ENCODE assay signal across 8 mouse cellular contexts in the genomic region with DNA sequence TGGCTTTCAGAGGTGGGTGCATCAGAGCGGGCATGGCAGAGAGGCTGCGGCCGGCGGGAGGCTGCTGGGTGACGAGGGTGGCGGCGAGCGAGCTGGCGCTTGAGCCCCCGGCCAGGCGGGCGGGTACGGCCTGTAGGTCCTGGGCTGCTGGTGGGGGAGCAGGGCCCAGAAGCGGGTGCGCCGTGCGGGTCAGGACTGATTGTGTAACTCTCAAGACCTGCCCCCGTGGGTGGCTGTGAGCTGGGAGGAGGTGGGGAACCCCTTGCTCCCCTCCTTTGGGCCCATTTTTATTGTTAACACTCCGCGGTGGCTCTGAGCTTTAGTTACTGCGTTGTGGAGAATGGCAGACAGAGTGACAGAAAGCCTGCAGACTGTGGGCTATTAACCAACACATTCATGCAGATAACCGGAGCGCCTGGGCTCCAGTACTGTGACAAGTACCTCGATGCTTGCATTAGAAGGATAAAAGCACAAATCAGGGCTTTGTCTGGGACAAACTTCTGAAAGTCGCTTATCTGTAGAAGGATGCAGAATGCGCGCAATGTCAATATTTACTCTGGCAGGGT. TPM values are rescaled to one million over a fixed set of nuclear protein-coding genes. Genes with fewer than 3 reads are reported as not detected.
DNase-seq lines count a peak whose midpoint lies in the region; ATAC-seq and TF ChIP-seq lines count a peak whose summit lies in the region.

No protein-coding gene starts in this region.

- TF ChIP-seq CTCF in layer of hippocampus, adult 2 months (conservative IDR thresholded peaks at IDR 0.05) = no peak

- H3K4me2 ChIP-seq in embryonic facial prominence, embryonic 13.5 days = peak overlapping the region; percentile 82
- H3K4me2 ChIP-seq in intestine, embryonic 16.5 days (ENCODE audit: low read depth, low read length) = peak overlapping the region; percentile 63
- H3K4me2 ChIP-seq in neural tube, embryonic 14.5 days (ENCODE audit: low read depth, low read length) = peak overlapping the region; percentile 85

- WGBS in embryonic facial prominence, embryonic 13.5 days = 2% methylated on average over 27 of the region's 27 CpGs
- WGBS in intestine, embryonic 16.5 days = under 1% methylated on average over 27 of the region's 27 CpGs
- 2% methylated on average over 25 of the region's 27 CpGs for WGBS in neural tube, embryonic 14.5 days

- ATAC-seq in embryonic facial prominence, embryonic 13.5 days (ENCODE audit: insufficient number of reproducible peaks, insufficient read depth, low FRiP score, low TSS enrichment, low read depth) = peak; percentile 81
- peak; percentile 90 for ATAC-seq in intestine, embryonic 16.5 days
- ATAC-seq in neural tube, embryonic 14.5 days (ENCODE audit: low read depth) = no peak

- H3K4me1 ChIP-seq in embryonic facial prominence, embryonic 13.5 days = peaks cover 8% of the 10 kb centered on the region
- H3K4me1 ChIP-seq in intestine, embryonic 16.5 days (ENCODE audit: control insufficient read depth, insufficient read depth, low read length) = peaks cover 6% of the 10 kb centered on the region
- H3K4me1 ChIP-seq in neural tube, embryonic 14.5 days (ENCODE audit: control insufficient read depth, insufficient read depth, low read length) = peaks cover 5% of the 10 kb centered on the region; the same call in 1 of the 2 replicates

- DNase-seq in layer of hippocampus, adult 2 months (ENCODE audit: low spot score in 2 of 2) = no peak
- DNase-seq in layer of hippocampus, postnatal 10 days (ENCODE audit: low spot score in 2 of 2) = no peak
- DNase-seq in spleen, adult 12 weeks (ENCODE audit: low spot score) = no peak
- DNase-seq in layer of hippocampus, adult 9-10 months (ENCODE audit: low spot score) = no peak
- no peak for DNase-seq in thymus, postnatal 25 days

- H3K36me3 ChIP-seq in embryonic facial prominence, embryonic 13.5 days = peaks cover 3% of the 10 kb centered on the region
- no peaks in the 10 kb centered on the region for H3K36me3 ChIP-seq in intestine, embryonic 16.5 days (ENCODE audit: control insufficient read depth, insufficient read depth, low read length)
- H3K36me3 ChIP-seq in neural tube, embryonic 14.5 days (ENCODE audit: control insufficient read depth, insufficient read depth, low read length) = no peaks in the 10 kb centered on the region

- H3K27ac ChIP-seq in layer of hippocampus, adult 2 months = no peak overlapping the region
- H3K27ac ChIP-seq in embryonic facial prominence, embryonic 13.5 days = peak overlapping the region; percentile 85; the same call in 1 of the 2 replicates
- no peak overlapping the region; the same call in 1 of the 2 replicates for H3K27ac ChIP-seq in intestine, embryonic 16.5 days (ENCODE audit: low read length)
- H3K27ac ChIP-seq in neural tube, embryonic 14.5 days (ENCODE audit: low read depth, low read length) = no peak overlapping the region

- peak overlapping the region; percentile 86 for H3K9ac ChIP-seq in embryonic facial prominence, embryonic 13.5 days
- peak overlapping the region; percentile 87 for H3K9ac ChIP-seq in intestine, embryonic 16.5 days (ENCODE audit: low read depth, low read length)
- H3K9ac ChIP-seq in neural tube, embryonic 14.5 days (replicated peaks; ENCODE audit: low read depth, low read length) = peak overlapping the region; percentile 84

- no peaks in the 10 kb centered on the region for H3K9me3 ChIP-seq in embryonic facial prominence, embryonic 13.5 days
- H3K9me3 ChIP-seq in intestine, embryonic 16.5 days (ENCODE audit: control insufficient read depth, low read length) = no peaks in the 10 kb centered on the region
- no peaks in the 10 kb centered on the region for H3K9me3 ChIP-seq in neural tube, embryonic 14.5 days (ENCODE audit: control insufficient read depth, low read length)

- no peaks in the 10 kb centered on the region for H3K27me3 ChIP-seq in embryonic facial prominence, embryonic 13.5 days
- no peaks in the 10 kb centered on the region for H3K27me3 ChIP-seq in intestine, embryonic 16.5 days (replicated peaks; ENCODE audit: control insufficient read depth, insufficient read depth, low read length)
- H3K27me3 ChIP-seq in neural tube, embryonic 14.5 days (ENCODE audit: control insufficient read depth, insufficient read depth, low read length) = no peaks in the 10 kb centered on the region

- peak overlapping the region; percentile 68 for H3K4me3 ChIP-seq in layer of hippocampus, adult 2 months
- H3K4me3 ChIP-seq in embryonic facial prominence, embryonic 13.5 days = peak overlapping the region; percentile 89
- peak overlapping the region; percentile 95 for H3K4me3 ChIP-seq in intestine, embryonic 16.5 days (ENCODE audit: low read length)
- H3K4me3 ChIP-seq in neural tube, embryonic 14.5 days (ENCODE audit: low read depth, low read length) = peak overlapping the region; percentile 48

RNA-seq across cellular contexts. Expression of a gene that starts 0.3 kb away (rescaled TPM):
- under 1 TPM; 0.81 to 0.84 TPM for total RNA-seq in layer of hippocampus, adult 2 months (2021)
- total RNA-seq in layer of hippocampus, postnatal 10 days (2021) = 1 to 10 TPM; 1.8 to 3.0 TPM
- polyA plus RNA-seq in embryonic facial prominence, embryonic 13.5 days (2015; fragmentation: Nextera tagmentation; extraction: Ambion mirVana) = 30.5 and 31.5 TPM in 2 replicates
- 19.3 and 20.9 TPM in 2 replicates for polyA plus RNA-seq in intestine, embryonic 16.5 days (2015; fragmentation: Nextera tagmentation; extraction: Ambion mirVana)
- 1.9 and 3.2 TPM in 2 replicates for polyA plus RNA-seq in neural tube, embryonic 14.5 days (2014; fragmentation: Nextera tagmentation; extraction: Ambion mirVana)

RNA-seq across cellular contexts. Expression of a gene that starts 28.8 kb away (rescaled TPM):
- 10 to 100 TPM; 55.3 to 71.4 TPM for total RNA-seq in layer of hippocampus, adult 2 months (2021)
- 10 to 100 TPM; 87.5 to 93.3 TPM for total RNA-seq in layer of hippocampus, postnatal 10 days (2021)
- polyA plus RNA-seq in embryonic facial prominence, embryonic 13.5 days (2015; fragmentation: Nextera tagmentation; extraction: Ambion mirVana) = 22.4 and 24.6 TPM in 2 replicates
- 5.4 and 6.0 TPM in 2 replicates for polyA plus RNA-seq in intestine, embryonic 16.5 days (2015; fragmentation: Nextera tagmentation; extraction: Ambion mirVana)
- 127 and 138 TPM in 2 replicates for polyA plus RNA-seq in neural tube, embryonic 14.5 days (2014; fragmentation: Nextera tagmentation; extraction: Ambion mirVana)
